Mouse (Mus musculus) neural tube, embryonic 11.5 days (tissue): Measurements from ENCODE around the gene Stoml1. TPM values are rescaled to one million over a fixed set of nuclear protein-coding genes. Genes with fewer than 3 reads are reported as not detected.

Experiments used
- microRNA-seq: library from miRNA; unstranded; fragments of <30 nt; microRNA quantifications from one replicate; pipeline ENCODE4, GENCODE M21; 2016
- polyA plus RNA-seq: library from polyadenylated mRNA; unstranded; fragments of >200 nt; fragmentation: Nextera tagmentation; extraction: Ambion mirVana; gene quantifications from 2 replicates; pipeline ENCODE4 v1.2.1, GENCODE M21; 2014

Stoml1 gene
- polyA plus RNA-seq, 1 experiment from 2014 or later, result 29.6 TPM

Small RNA genes within 50 kb of the gene (microRNA-seq; reads per million reads assigned to microRNA genes)
- gene Mir6385, result not detected

Other genes starting within 250 kb of the Stoml1 start
- gene Cyp11a1, start 246.8 kb upstream of the Stoml1 start, polyA plus RNA-seq, result 0.16 TPM in 1 of 2 replicates, not detected in the other
- 53.7 and 55.2 TPM in 2 replicates for gene Stra6, start 189.4 kb upstream of the Stoml1 start, polyA plus RNA-seq
- 0.08 and 0.22 TPM in 2 replicates for gene Ccdc33, start 134.3 kb upstream of the Stoml1 start, polyA plus RNA-seq
- gene Islr, start 48.9 kb upstream of the Stoml1 start, polyA plus RNA-seq, result 31.2 and 31.5 TPM in 2 replicates
- 6.3 and 9.3 TPM in 2 replicates for gene Islr2, start 48.8 kb upstream of the Stoml1 start, polyA plus RNA-seq
- gene Pml, start 3.4 kb upstream of the Stoml1 start, polyA plus RNA-seq, result 7.6 and 10.6 TPM in 2 replicates
- 12.8 and 13.5 TPM in 2 replicates for gene Loxl1, start 60.0 kb downstream of the Stoml1 start, polyA plus RNA-seq
- gene Tbc1d21, start 117.3 kb downstream of the Stoml1 start, polyA plus RNA-seq, result not detected in 2 replicates
- gene Insyn1, start 235.4 kb downstream of the Stoml1 start, polyA plus RNA-seq, result 2.6 and 3.5 TPM in 2 replicates